Mouse (Mus musculus) intestine, embryonic 16.5 days (tissue): ENCODE measurements at regions not wholly inside any gene's neighbourhood (a gene's known extent, or its start where the extent isn't known, plus 50 kb on each side); places are given as distances from the start of the nearest gene placed in this dataset.

Experiments
- ATAC-seq: fragments of 200-750 bp; cut with Nextera tagmentation; 2 replicates; pipeline ENCODE4 v1.8.0; 2017; ENCODE audit warnings: moderate TSS enrichment, moderate library complexity
- H3K27ac ChIP-seq: fragments of 300-500 bp; sonication (generic); 2 replicates; pipeline ENCODE4 v1.5.1; 2014; ENCODE audit warnings: mild to moderate bottlenecking, low read length
- H3K27me3 ChIP-seq: fragments of 300-500 bp; sonication (generic); replicated peaks from 2 replicates; pipeline ENCODE4 v1.6.1; 2014; ENCODE audit warnings: low read length, control low read depth, mixed read lengths; ENCODE audit not compliant: control insufficient read depth, insufficient read depth
- H3K36me3 ChIP-seq: fragments of 300-500 bp; sonication (generic); 2 replicates; pipeline ENCODE4 v1.6.1; 2014; ENCODE audit warnings: low read length, control low read depth; ENCODE audit not compliant: control insufficient read depth, insufficient read depth
- H3K4me1 ChIP-seq: fragments of 300-500 bp; sonication (generic); 2 replicates; pipeline ENCODE4 v1.6.1; 2014; ENCODE audit warnings: low read length, control low read depth, mixed read lengths; ENCODE audit not compliant: control insufficient read depth, insufficient read depth
- H3K4me2 ChIP-seq: fragments of 300-500 bp; sonication (generic); 2 replicates; pipeline ENCODE4 v1.6.1; 2014; ENCODE audit warnings: low read depth, low read length, control low read depth
- H3K4me3 ChIP-seq: fragments of 300-500 bp; sonication (generic); 2 replicates; pipeline ENCODE4 v1.5.1; 2014; ENCODE audit warnings: mild to moderate bottlenecking, low read length
- H3K9ac ChIP-seq: fragments of 300-500 bp; sonication (generic); 2 replicates; pipeline ENCODE4 v1.6.1; 2014; ENCODE audit warnings: low read depth, low read length
- H3K9me3 ChIP-seq: fragments of 300-500 bp; sonication (generic); 2 replicates; pipeline ENCODE4 v1.6.1; 2016; ENCODE audit warnings: low read length, control low read depth; ENCODE audit not compliant: control insufficient read depth
- WGBS: fragments of 180-500 bp; shearing (Covaris S2); extraction: QIAGEN DNeasy Blood & Tissue Kit; methylation state at CpG from one replicate; pipeline ENCODE4 v1.1.7; 2014; 5-methylcytosine and 5-hydroxymethylcytosine counted together

DNA sequence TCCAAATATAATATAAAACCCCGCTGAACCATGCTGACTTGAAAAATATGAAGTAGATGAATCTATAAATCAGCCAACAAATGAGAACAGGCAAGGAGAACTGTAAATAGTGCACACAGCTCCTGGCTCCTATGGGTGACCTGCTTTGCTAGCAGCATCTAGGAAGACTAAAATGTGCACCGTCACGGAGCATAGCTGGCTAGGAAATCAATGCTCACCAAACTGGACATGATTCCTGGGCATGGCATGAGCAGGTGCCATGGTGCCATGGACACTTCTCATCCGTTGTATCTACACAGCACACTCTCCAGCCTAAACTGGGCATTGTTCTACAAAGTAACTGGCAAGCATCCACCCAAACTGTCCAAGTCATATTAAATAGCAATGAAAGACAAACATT is 103.3 kb upstream of the Myocd start:
- H3K4me3 ChIP-seq: no peak overlapping the region
- H3K27me3 ChIP-seq: no peaks in the 10 kb centered on the region
- no peaks in the 10 kb centered on the region for H3K36me3 ChIP-seq
- H3K27ac ChIP-seq: no peak overlapping the region
- no peaks in the 10 kb centered on the region for H3K4me1 ChIP-seq
- H3K4me2 ChIP-seq: no peak overlapping the region
- no peak overlapping the region for H3K9ac ChIP-seq
- no peak for ATAC-seq
- H3K9me3 ChIP-seq: no peaks in the 10 kb centered on the region
- 85% methylated on average over 4 of the region's 4 CpGs for whole genome bisulfite sequencing

DNA sequence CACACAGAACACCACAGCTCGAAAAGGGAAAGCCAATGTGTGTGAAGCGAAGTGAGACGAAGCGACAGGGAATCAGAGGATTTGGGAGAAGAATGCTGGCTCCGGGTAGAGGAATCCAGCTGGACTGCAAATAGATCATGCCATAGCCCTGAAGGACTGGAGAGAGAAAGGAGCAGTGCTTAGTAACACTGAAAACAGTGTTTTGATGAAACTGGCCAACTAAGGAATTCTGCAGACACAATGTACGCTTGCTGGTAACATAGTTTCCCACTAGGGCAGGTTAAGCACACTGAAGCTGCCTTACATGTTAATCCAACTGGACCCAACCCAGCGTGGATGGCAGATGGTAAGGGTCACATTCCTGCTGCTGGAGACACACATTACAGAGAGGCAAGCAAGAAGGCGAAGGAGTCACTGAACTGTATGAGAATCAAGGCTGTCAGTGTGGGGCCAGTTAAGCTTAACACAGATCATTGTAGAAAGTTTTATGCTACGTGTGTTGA is 102.6 kb upstream of the Myocd start:
- Histone ChIP-seq H3K4me3 (no peak overlapping the region), H3K4me1 (no peaks in the 10 kb centered on the region), H3K4me2 (no peak overlapping the region), H3K27me3 (no peaks in the 10 kb centered on the region), H3K36me3 (no peaks in the 10 kb centered on the region), H3K9me3 (no peaks in the 10 kb centered on the region), H3K27ac (no peak overlapping the region), H3K9ac (no peak overlapping the region)
- no peak for ATAC-seq
- 62% methylated on average over 9 of the region's 9 CpGs for WGBS

DNA sequence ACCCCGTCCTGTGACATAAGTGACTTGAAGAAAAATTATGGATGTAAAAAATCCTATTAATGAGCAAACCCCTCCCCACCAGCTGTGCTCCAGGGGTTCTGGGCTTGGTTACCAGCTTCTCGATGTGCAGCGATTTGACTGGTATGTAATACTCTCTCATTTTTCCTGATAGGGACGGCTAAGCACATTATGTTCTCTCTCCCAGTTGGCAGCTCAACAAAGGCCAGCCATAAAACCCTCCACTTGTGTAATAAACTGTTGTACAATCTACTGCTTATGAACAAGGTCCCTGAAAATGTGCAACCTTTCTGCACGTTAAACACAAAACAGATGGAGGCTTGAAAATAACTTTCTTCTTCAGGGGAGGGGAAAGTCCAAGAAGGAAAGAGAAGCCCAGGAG is 98.0 kb upstream of the Myocd start:
- Histone ChIP-seq H3K27me3 (no peaks in the 10 kb centered on the region), H3K9ac (no peak overlapping the region), H3K27ac (no peak overlapping the region), H3K4me1 (peaks cover 7% of the 10 kb centered on the region; the same call in 1 of the 2 replicates), H3K36me3 (no peaks in the 10 kb centered on the region), H3K9me3 (no peaks in the 10 kb centered on the region), H3K4me3 (no peak overlapping the region), H3K4me2 (no peak overlapping the region)
- 53% methylated on average over 5 of the region's 5 CpGs for WGBS
- no peak for ATAC-seq

- Histone ChIP-seq H3K4me3 (no peak overlapping the region), H3K4me1 (peaks cover 7% of the 10 kb centered on the region; the same call in 1 of the 2 replicates), H3K36me3 (no peaks in the 10 kb centered on the region), H3K9ac (no peak overlapping the region), H3K4me2 (no peak overlapping the region), H3K27me3 (no peaks in the 10 kb centered on the region), H3K9me3 (no peaks in the 10 kb centered on the region), H3K27ac (0 out of 2 replicates have a peak overlapping the region, but pooled peaks have one; percentile 56)
- 63% methylated on average over 8 of the region's 8 CpGs for WGBS
- ATAC-seq: no peak
These were observed 97.0 kb upstream of the Myocd start for GRCm38 (mm10) chr11:65366677-65367370.

DNA sequence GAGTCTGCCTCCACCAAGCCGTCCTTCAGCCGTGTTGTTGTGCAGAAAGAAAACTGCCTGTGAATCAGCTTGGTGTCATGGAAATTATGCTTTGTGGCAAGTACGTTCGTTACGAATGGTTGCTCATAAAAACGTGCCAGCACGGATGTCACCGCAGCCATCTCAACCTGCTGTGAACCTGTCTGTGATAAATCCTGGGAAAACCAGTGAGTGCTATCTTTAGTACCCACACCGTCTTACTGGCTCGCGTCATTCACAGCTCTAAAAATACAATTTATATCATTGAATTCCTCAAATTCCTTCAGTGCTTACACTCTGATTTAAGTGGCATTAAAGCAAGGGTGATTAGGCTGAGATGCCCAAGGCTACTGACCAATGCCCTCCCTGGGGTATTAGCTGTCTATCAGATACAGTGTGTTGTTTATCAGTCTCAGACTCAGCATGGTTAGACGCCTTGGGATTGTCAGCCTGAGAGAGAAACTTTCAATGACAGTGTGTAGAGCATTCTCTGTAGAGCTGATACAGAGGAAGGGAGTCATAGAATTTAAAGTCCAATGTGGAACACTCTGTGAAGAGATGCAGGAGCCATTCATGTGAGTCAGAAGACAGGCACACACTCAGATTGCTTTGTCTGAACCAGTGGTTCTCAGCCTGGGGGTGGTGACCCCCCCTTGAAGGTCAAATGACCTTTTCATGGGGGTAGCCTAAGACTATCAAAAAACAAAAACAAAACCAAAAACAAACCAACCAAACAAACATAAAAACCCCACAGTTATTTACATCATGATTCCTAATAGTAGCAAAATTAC is 96.2 kb upstream of the Myocd start:
- no peak overlapping the region for H3K4me2 ChIP-seq
- H3K4me3 ChIP-seq: no peak overlapping the region
- ATAC-seq: no peak
- H3K36me3 ChIP-seq: no peaks in the 10 kb centered on the region
- no peak overlapping the region for H3K9ac ChIP-seq
- H3K27ac ChIP-seq: no peak overlapping the region
- WGBS: 62% methylated on average over 12 of the region's 12 CpGs
- H3K9me3 ChIP-seq: no peaks in the 10 kb centered on the region
- peaks cover 7% of the 10 kb centered on the region; the same call in 1 of the 2 replicates for H3K4me1 ChIP-seq
- no peaks in the 10 kb centered on the region for H3K27me3 ChIP-seq

DNA sequence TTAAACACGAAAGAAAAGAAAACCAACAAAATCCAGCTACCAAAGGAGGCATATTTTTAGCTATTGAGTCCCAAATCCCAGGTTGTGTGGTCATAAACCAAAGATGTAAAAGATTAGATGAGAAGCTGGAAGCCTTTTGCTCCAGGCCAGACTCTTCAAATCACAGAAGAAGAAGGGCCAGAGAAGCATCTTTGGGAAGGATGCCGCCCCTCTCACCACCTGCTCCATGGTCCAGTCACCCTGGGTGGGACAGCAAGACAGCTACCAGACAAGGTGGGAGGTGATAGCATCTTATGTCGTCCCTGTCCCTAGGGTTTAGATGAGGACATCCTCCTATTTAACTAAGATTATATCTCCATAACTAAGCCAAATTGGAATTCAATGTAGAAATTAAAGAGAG is 95.1 kb upstream of the Myocd start:
- Histone ChIP-seq H3K36me3 (no peaks in the 10 kb centered on the region), H3K4me2 (no peak overlapping the region), H3K27me3 (no peaks in the 10 kb centered on the region), H3K4me3 (no peak overlapping the region), H3K27ac (no peak overlapping the region), H3K9ac (no peak overlapping the region), H3K9me3 (no peaks in the 10 kb centered on the region), H3K4me1 (peaks cover 7% of the 10 kb centered on the region; the same call in 1 of the 2 replicates)
- ATAC-seq: no peak
- 80% methylated on average over 3 of the region's 3 CpGs for WGBS

- Histone ChIP-seq H3K9ac (no peak overlapping the region), H3K4me3 (no peak overlapping the region)
- no peak for ATAC-seq
These were observed 94.1 kb upstream of the Myocd start for GRCm38 (mm10) chr11:65363846-65364245.

GRCm38 (mm10) chr11:65360729-65361128 is 90.9 kb upstream of the Myocd start:
- no peaks in the 10 kb centered on the region for H3K9me3 ChIP-seq
- H3K27ac ChIP-seq: no peak overlapping the region
- H3K9ac ChIP-seq: no peak overlapping the region
- H3K27me3 ChIP-seq: no peaks in the 10 kb centered on the region
- 93% methylated on average over 5 of the region's 5 CpGs for WGBS
- no peaks in the 10 kb centered on the region for H3K4me1 ChIP-seq
- no peak for ATAC-seq
- no peaks in the 10 kb centered on the region for H3K36me3 ChIP-seq
- no peak overlapping the region for H3K4me3 ChIP-seq
- no peak overlapping the region for H3K4me2 ChIP-seq

More at GRCm38 (mm10) chr11:65363846-65364245, 94.1 kb upstream of the Myocd start:
- Histone ChIP-seq H3K27me3 (no peaks in the 10 kb centered on the region), H3K9me3 (no peaks in the 10 kb centered on the region), H3K36me3 (no peaks in the 10 kb centered on the region), H3K4me2 (no peak overlapping the region), H3K27ac (no peak overlapping the region), H3K4me1 (peaks cover 7% of the 10 kb centered on the region; the same call in 1 of the 2 replicates)
- WGBS: 82% methylated on average over 3 of the region's 3 CpGs

DNA sequence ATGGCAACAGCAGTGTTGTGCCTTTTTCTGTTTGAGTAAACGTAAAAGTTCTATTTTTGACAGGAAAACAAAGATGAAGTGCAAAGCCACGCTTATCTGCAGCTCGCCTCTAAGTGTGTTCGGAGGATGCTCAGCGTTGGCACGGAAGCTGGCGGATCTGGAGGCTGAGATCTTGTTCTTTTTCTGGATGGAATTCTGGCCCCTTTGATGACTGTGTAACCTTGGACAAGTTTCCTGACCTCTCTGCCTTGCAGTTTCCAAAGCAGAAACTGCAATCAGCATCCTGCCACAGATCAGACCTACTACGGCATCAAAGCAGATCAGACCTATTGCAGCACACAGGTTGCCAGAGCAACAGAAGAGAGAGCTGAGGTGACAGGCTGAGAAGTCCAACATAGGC is 89.1 kb upstream of the Myocd start:
- Histone ChIP-seq H3K9me3 (no peaks in the 10 kb centered on the region), H3K27ac (no peak overlapping the region), H3K4me3 (no peak overlapping the region), H3K9ac (no peak overlapping the region), H3K4me2 (no peak overlapping the region), H3K27me3 (no peaks in the 10 kb centered on the region), H3K4me1 (no peaks in the 10 kb centered on the region), H3K36me3 (no peaks in the 10 kb centered on the region)
- WGBS: 78% methylated on average over 8 of the region's 8 CpGs
- ATAC-seq: no peak
